Mouse (Mus musculus) lung, embryonic 16.5 days (tissue): Measurements from ENCODE around the gene Mybph. TPM values are rescaled to one million over a fixed set of nuclear protein-coding genes. Genes with fewer than 3 reads are reported as not detected.

Experiments
- ATAC-seq: fragments of 200-750 bp; cut with Nextera tagmentation; 2 replicates; pipeline ENCODE4 v1.8.0; 2017; ENCODE audit warnings: low read depth, mild to moderate bottlenecking, moderate library complexity
- H3K27ac ChIP-seq: fragments of 300-500 bp; sonication (generic); 2 replicates; pipeline ENCODE4 v1.5.1; 2014; ENCODE audit warnings: mild to moderate bottlenecking, control low read depth, low read length
- H3K27me3 ChIP-seq: fragments of 300-500 bp; sonication (generic); 2 replicates; pipeline ENCODE4 v1.6.1; 2014; ENCODE audit warnings: low read depth, low read length, mixed read lengths; ENCODE audit not compliant: control insufficient read depth, insufficient read depth
- H3K36me3 ChIP-seq: fragments of 300-500 bp; sonication (generic); 2 replicates; pipeline ENCODE4 v1.6.1; 2014; ENCODE audit warnings: low read length; ENCODE audit not compliant: control insufficient read depth, insufficient read depth
- H3K4me1 ChIP-seq: fragments of 300-500 bp; sonication (generic); replicated peaks from 2 replicates; pipeline ENCODE4 v1.6.1; 2014; ENCODE audit warnings: low read length, mixed read lengths; ENCODE audit not compliant: control insufficient read depth, insufficient read depth
- H3K4me2 ChIP-seq: fragments of 300-500 bp; sonication (generic); 2 replicates; pipeline ENCODE4 v1.6.1; 2014; ENCODE audit warnings: low read depth, low read length, control low read depth
- H3K4me3 ChIP-seq: fragments of 300-500 bp; sonication (generic); 2 replicates; pipeline ENCODE4 v1.5.1; 2014; ENCODE audit warnings: mild to moderate bottlenecking, low read length, control low read depth
- H3K9ac ChIP-seq: fragments of 300-500 bp; sonication (generic); 2 replicates; pipeline ENCODE4 v1.6.1; 2014; ENCODE audit warnings: low read length, control low read depth
- H3K9me3 ChIP-seq: fragments of 300-500 bp; sonication (generic); 2 replicates; pipeline ENCODE4 v1.6.1; 2016; ENCODE audit warnings: low read length; ENCODE audit not compliant: control insufficient read depth
- WGBS: fragments of 180-500 bp; shearing (Covaris S2); extraction: QIAGEN DNeasy Blood & Tissue Kit; methylation state at CpG from one replicate; pipeline ENCODE4 v1.1.7; 2014; 5-methylcytosine and 5-hydroxymethylcytosine counted together
- polyA plus RNA-seq: library from polyadenylated mRNA; unstranded; fragments of >200 nt; fragmentation: Nextera tagmentation; extraction: Ambion mirVana; gene quantifications from 2 replicates; pipeline ENCODE4 v1.2.1, GENCODE M21; 2015

Mybph gene
- polyA plus RNA-seq, 1 experiment from 2014 or later = 1.3 TPM

- H3K4me2 ChIP-seq = no peak overlapping the region
- no peak overlapping the region for H3K9ac ChIP-seq
- H3K9me3 ChIP-seq = no peaks in the 10 kb centered on the region
- H3K4me3 ChIP-seq = no peak overlapping the region
- WGBS = 43% methylated on average over 7 of the region's 7 CpGs
- H3K36me3 ChIP-seq = no peaks in the 10 kb centered on the region
- no peaks in the 10 kb centered on the region for H3K27me3 ChIP-seq
- no peak for ATAC-seq
- H3K27ac ChIP-seq = no peak overlapping the region
- peaks cover 12% of the 10 kb centered on the region for H3K4me1 ChIP-seq
Measured at GRCm38 (mm10) chr1:134213405-134213804, 20.2 kb downstream of the Mybph start.

- Histone ChIP-seq H3K27me3 (no peaks in the 10 kb centered on the region), H3K4me1 (peaks cover 12% of the 10 kb centered on the region), H3K27ac (no peak overlapping the region), H3K4me2 (no peak overlapping the region), H3K4me3 (no peak overlapping the region), H3K36me3 (no peaks in the 10 kb centered on the region), H3K9me3 (no peaks in the 10 kb centered on the region), H3K9ac (no peak overlapping the region)
- ATAC-seq = no peak
- 69% methylated on average over 7 of the region's 7 CpGs for WGBS
Measured at GRCm38 (mm10) chr1:134215059-134215458, 21.8 kb downstream of the Mybph start.

GRCm38 (mm10) chr1:134215751-134216628 lies 22.7 kb downstream of the Mybph start:
- 39% methylated on average over 11 of the region's 11 CpGs for WGBS
- no peak for ATAC-seq
- Histone ChIP-seq H3K4me1 (peaks cover 9% of the 10 kb centered on the region), H3K4me3 (no peak overlapping the region), H3K27ac (no peak overlapping the region), H3K36me3 (no peaks in the 10 kb centered on the region), H3K9me3 (no peaks in the 10 kb centered on the region), H3K4me2 (no peak overlapping the region), H3K27me3 (no peaks in the 10 kb centered on the region), H3K9ac (no peak overlapping the region)

GRCm38 (mm10) chr1:134216629-134216971 lies 23.4 kb downstream of the Mybph start:
- no peak overlapping the region for H3K4me3 ChIP-seq
- H3K27me3 ChIP-seq = no peaks in the 10 kb centered on the region
- no peak overlapping the region for H3K27ac ChIP-seq
- no peaks in the 10 kb centered on the region for H3K36me3 ChIP-seq
- H3K9me3 ChIP-seq = no peaks in the 10 kb centered on the region
- peaks cover 3% of the 10 kb centered on the region; the same call in 1 of the 2 replicates for H3K4me1 ChIP-seq
- ATAC-seq = no peak
- 87% methylated on average over 2 of the region's 2 CpGs for WGBS
- H3K9ac ChIP-seq = no peak overlapping the region
- H3K4me2 ChIP-seq = no peak overlapping the region

DNA sequence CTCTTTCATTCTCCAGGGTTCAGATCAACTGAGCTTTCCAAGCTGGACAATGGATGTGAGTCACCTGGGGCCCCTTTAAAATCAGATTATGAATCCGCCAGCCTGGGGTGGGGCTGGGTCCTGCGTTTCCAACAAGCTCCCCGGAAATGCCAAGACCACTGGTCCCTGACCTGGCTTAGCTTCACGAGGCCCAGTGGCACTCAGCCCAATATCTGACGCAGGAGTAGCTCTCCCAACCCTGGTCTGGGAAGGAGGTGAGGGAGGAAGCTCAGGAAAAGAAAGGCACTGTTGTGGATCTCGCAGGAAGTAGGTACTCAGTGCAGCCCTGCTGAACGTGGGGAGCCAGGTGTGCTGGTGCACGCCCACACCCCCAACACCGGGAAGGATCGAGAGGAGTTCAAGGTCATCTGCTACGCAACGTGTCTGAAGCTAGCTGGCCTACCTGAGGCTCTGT lies 23.8 kb downstream of the Mybph start:
- ATAC-seq = peak; percentile 58; the same call in 1 of the 2 replicates
- H3K9me3 ChIP-seq = no peaks in the 10 kb centered on the region
- no peaks in the 10 kb centered on the region for H3K27me3 ChIP-seq
- peaks cover 3% of the 10 kb centered on the region; the same call in 1 of the 2 replicates for H3K4me1 ChIP-seq
- no peak overlapping the region for H3K4me2 ChIP-seq
- no peak overlapping the region for H3K4me3 ChIP-seq
- no peak overlapping the region for H3K27ac ChIP-seq
- H3K36me3 ChIP-seq = no peaks in the 10 kb centered on the region
- H3K9ac ChIP-seq = no peak overlapping the region
- WGBS = 41% methylated on average over 12 of the region's 12 CpGs

- Histone ChIP-seq H3K27me3 (no peaks in the 10 kb centered on the region), H3K27ac (no peak overlapping the region), H3K4me1 (peaks cover 8% of the 10 kb centered on the region; the same call in 1 of the 2 replicates), H3K36me3 (no peaks in the 10 kb centered on the region), H3K4me2 (no peak overlapping the region), H3K4me3 (no peak overlapping the region), H3K9ac (no peak overlapping the region), H3K9me3 (no peaks in the 10 kb centered on the region)
- no peak for ATAC-seq
- WGBS = 73% methylated on average over 3 of the region's 3 CpGs
Measured at GRCm38 (mm10) chr1:134217942-134218341, 24.7 kb downstream of the Mybph start.

- WGBS = 85% methylated on average over 5 of the region's 5 CpGs
- Histone ChIP-seq H3K9ac (no peak overlapping the region), H3K27ac (no peak overlapping the region), H3K4me1 (peaks cover 8% of the 10 kb centered on the region; the same call in 1 of the 2 replicates), H3K4me2 (no peak overlapping the region), H3K36me3 (no peaks in the 10 kb centered on the region), H3K9me3 (no peaks in the 10 kb centered on the region), H3K4me3 (no peak overlapping the region), H3K27me3 (no peaks in the 10 kb centered on the region)
- no peak for ATAC-seq
Measured at GRCm38 (mm10) chr1:134219608-134220007, 26.4 kb downstream of the Mybph start.

- H3K9me3 ChIP-seq = no peaks in the 10 kb centered on the region
- no peaks in the 10 kb centered on the region for H3K27me3 ChIP-seq
- 64% methylated on average over 1 of the region's 1 CpGs for WGBS
- peaks cover 8% of the 10 kb centered on the region; the same call in 1 of the 2 replicates for H3K4me1 ChIP-seq
- H3K4me3 ChIP-seq = no peak overlapping the region
- H3K27ac ChIP-seq = no peak overlapping the region
- no peak overlapping the region for H3K4me2 ChIP-seq
- H3K36me3 ChIP-seq = no peaks in the 10 kb centered on the region
- no peak for ATAC-seq
- H3K9ac ChIP-seq = no peak overlapping the region
Measured at GRCm38 (mm10) chr1:134221172-134221571, 27.9 kb downstream of the Mybph start.

- H3K9ac ChIP-seq = no peak overlapping the region
- ATAC-seq = peak; percentile 77
Measured at GRCm38 (mm10) chr1:134222122-134223055, 29.1 kb downstream of the Mybph start.

More at GRCm38 (mm10) chr1:134222122-134223055, 29.1 kb downstream of the Mybph start:
- WGBS = 34% methylated on average over 8 of the region's 8 CpGs
- no peaks in the 10 kb centered on the region for H3K36me3 ChIP-seq
- no peaks in the 10 kb centered on the region for H3K27me3 ChIP-seq
- H3K9me3 ChIP-seq = no peaks in the 10 kb centered on the region
- H3K4me3 ChIP-seq = no peak overlapping the region
- peaks cover 7% of the 10 kb centered on the region; the same call in 1 of the 2 replicates for H3K4me1 ChIP-seq
- H3K27ac ChIP-seq = no peak overlapping the region
- H3K4me2 ChIP-seq = no peak overlapping the region
